Mouse (Mus musculus) midbrain, postnatal 0 days (tissue): ENCODE measurements around the gene H2-M10.6. TPM values are rescaled to one million over a fixed set of nuclear protein-coding genes. Genes with fewer than 3 reads are reported as not detected.
"Not testable (repeated sequence)": the region's sequence is repeated elsewhere in the genome, so short reads cannot be mapped to it uniquely, and the experiment has no call there.

Experiments
- ATAC-seq: fragments of 200-750 bp; cut with Nextera tagmentation; 2 replicates; pipeline ENCODE4 v1.8.0; 2017; ENCODE audit warnings: moderate number of reproducible peaks, mild to moderate bottlenecking, moderate TSS enrichment, moderate library complexity; ENCODE audit not compliant: low FRiP score
- DNase-seq: peaks from one replicate; pipeline ENCODE4 v3.0.0-alpha.2; 2015; ENCODE audit warnings: low spot score
- H3K27ac ChIP-seq: fragments of 300-500 bp; sonication (generic); 2 replicates; pipeline ENCODE4 v1.5.1; 2014; ENCODE audit warnings: low read depth, mild to moderate bottlenecking, low read length, mixed read lengths
- H3K27me3 ChIP-seq: fragments of 300-500 bp; sonication (generic); 2 replicates; pipeline ENCODE4 v1.6.1; 2014; ENCODE audit warnings: low read length, control low read depth, mixed read lengths; ENCODE audit not compliant: insufficient read depth
- H3K36me3 ChIP-seq: fragments of 300-500 bp; sonication (generic); 2 replicates; pipeline ENCODE4 v1.6.1; 2014; ENCODE audit warnings: low read length, control low read depth, mixed read lengths; ENCODE audit not compliant: insufficient read depth
- H3K4me1 ChIP-seq: fragments of 300-500 bp; sonication (generic); 2 replicates; pipeline ENCODE4 v1.6.1; 2014; ENCODE audit warnings: mild to moderate bottlenecking, control low read depth, antibody characterized with exemption, low read length, mixed read lengths; ENCODE audit not compliant: insufficient read depth
- H3K4me2 ChIP-seq: fragments of 300-500 bp; sonication (generic); 2 replicates; pipeline ENCODE4 v1.6.1; 2014; ENCODE audit warnings: low read depth, mild to moderate bottlenecking, low read length, mixed read lengths; ENCODE audit not compliant: poor library complexity, severe bottlenecking
- H3K4me3 ChIP-seq: fragments of 300-500 bp; sonication (generic); 2 replicates; pipeline ENCODE4 v1.5.1; 2014; ENCODE audit warnings: low read depth, mild to moderate bottlenecking, low read length, moderate library complexity
- H3K9ac ChIP-seq: fragments of 300-500 bp; sonication (generic); replicated peaks from 2 replicates; pipeline ENCODE4 v1.6.1; 2014; ENCODE audit warnings: mild to moderate bottlenecking, low read length, moderate library complexity, mixed read lengths; ENCODE audit not compliant: poor library complexity, severe bottlenecking
- H3K9me3 ChIP-seq: fragments of 300-500 bp; sonication (generic); 2 replicates; pipeline ENCODE4 v1.6.1; 2016; ENCODE audit warnings: low read length, control low read depth
- CTCF ChIP-seq: IDR thresholded peaks from 2 replicates; pipeline ENCODE4 v1.5.1; 2016; ENCODE audit warnings: antibody characterized with exemption, mild to moderate bottlenecking
- WGBS: fragments of 180-500 bp; shearing (Covaris S2); extraction: QIAGEN DNeasy Blood & Tissue Kit; methylation state at CpG from one replicate; pipeline ENCODE4 v1.1.7; 2014; 5-methylcytosine and 5-hydroxymethylcytosine counted together
- polyA plus RNA-seq: library from polyadenylated mRNA; unstranded; fragments of >200 nt; fragmentation: Nextera tagmentation; extraction: Ambion mirVana; gene quantifications from 2 replicates; pipeline ENCODE4 v1.2.1, GENCODE M21; 2015
- total RNA-seq: library from RNA; depleted of rRNA; stranded (reverse); fragments of >200 nt; gene quantifications from 2 replicates; pipeline ENCODE4 v1.2.3, GENCODE M21; 2014

Gene H2-M10.6
- total and polyA plus RNA-seq, 2 experiments from 2014 or later, result not detected

DNA sequence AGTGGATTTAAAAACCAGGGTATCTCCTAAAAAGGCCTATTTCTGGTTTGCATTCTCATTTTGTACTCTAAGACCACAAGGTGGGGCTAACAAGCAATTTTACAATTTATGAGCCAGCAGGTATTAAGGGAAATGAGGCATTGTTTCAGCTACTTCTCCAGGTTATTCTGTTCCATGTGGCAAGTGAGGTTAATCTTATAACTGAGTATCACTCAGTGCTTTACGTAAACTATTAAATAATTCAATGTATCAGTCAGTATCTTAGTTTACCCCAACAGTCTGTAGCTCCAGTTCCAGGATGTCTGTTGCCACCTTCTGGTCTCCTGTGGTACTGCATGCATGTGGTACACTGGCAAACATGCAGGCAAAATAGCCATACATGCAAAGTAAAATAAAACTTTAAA lies 25.5 kb upstream of the H2-M10.6 start:
- WGBS, result 40% methylated on average over 1 of the region's 1 CpGs
- ATAC-seq, result 0 out of 2 replicates have a peak, but pooled peaks have one; percentile 55
- H3K36me3 ChIP-seq, result not testable (repeated sequence)

DNA sequence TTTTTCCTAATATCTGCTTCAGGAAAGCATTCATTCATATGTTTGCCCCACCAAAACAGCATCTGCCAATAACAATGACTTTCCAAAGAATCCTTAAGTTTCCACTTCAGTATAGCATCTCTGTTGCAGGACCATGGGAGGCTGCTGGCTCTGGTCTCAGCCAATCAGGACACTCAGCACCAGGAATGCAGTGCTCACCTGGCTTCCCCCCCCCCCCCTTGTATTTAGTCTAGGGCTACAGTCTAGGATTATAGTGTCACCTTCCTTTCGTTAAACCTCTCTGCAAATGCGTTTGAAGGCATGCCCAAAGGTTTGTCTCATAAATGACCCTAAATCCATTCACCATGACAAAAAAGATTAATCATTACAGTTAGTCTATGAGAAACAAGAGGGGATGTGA lies 23.6 kb upstream of the H2-M10.6 start:
- ATAC-seq, result 0 out of 2 replicates have a peak, but pooled peaks have one; percentile 21
- TF ChIP-seq CTCF, result no peak
- H3K4me2 ChIP-seq, result no peak overlapping the region
- H3K9ac ChIP-seq, result no peak overlapping the region
- no peaks in the 10 kb centered on the region for H3K36me3 ChIP-seq
- H3K4me3 ChIP-seq, result no peak overlapping the region
- H3K4me1 ChIP-seq, result no peaks in the 10 kb centered on the region
- 66% methylated on average over 2 of the region's 2 CpGs for WGBS
- H3K27me3 ChIP-seq, result no peaks in the 10 kb centered on the region
- H3K27ac ChIP-seq, result no peak overlapping the region
- no peak for DNase-seq
- H3K9me3 ChIP-seq, result no peaks in the 10 kb centered on the region

More for the DNA sequence above, 25.5 kb upstream of the H2-M10.6 start:
- not testable (repeated sequence) for H3K27ac ChIP-seq, H3K27me3 ChIP-seq, H3K9me3 ChIP-seq, H3K9ac ChIP-seq, H3K4me1 ChIP-seq, H3K4me2 ChIP-seq, H3K4me3 ChIP-seq
- peak; percentile 15 for DNase-seq
- peak; percentile 78 for TF ChIP-seq CTCF

DNA sequence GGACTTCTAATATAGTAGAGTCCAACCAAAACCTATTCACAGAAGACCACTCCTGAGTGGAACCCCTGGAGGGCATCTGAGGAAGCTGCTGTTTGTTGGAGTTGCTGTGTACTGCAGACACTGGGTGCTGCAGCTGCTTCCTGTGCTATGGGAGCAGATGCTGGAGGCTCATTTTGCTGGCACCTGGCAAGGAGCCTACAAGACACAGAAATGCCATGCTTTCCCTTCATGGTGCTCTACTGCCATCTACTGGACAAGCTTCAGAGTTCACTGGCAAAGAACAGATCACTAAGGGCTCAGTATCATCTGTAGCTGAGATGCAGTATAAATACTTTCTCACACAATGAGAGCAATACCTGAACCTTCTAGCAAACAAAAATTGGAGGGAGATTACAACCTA lies 23.2 kb upstream of the H2-M10.6 start:
- H3K9me3 ChIP-seq, H3K4me3 ChIP-seq, H3K9ac ChIP-seq, H3K27ac ChIP-seq, H3K27me3 ChIP-seq, H3K4me1 ChIP-seq, H3K4me2 ChIP-seq, H3K36me3 ChIP-seq: not testable (repeated sequence)
- peak; percentile 94 for TF ChIP-seq CTCF
- DNase-seq (peak; percentile 94), ATAC-seq (peak; percentile 77)

DNA sequence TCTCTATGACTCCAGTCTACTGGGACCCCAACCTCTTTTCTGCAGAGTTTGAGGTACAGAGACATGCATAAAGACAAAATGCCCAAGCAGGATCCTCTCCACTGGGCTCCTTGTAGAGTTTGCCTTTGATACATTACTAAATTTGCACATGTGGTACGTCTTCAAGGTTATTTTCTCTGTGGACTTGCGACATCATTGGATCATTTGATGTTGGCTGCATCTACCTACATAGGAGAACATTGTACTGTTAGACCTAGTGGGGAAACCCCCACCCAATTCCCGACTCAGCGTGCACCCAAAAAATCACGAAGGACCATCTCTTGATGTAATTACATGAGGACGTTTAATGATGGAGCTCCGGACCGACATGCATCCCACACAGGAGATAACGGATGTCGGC lies 12.5 kb upstream of the H2-M10.6 start:
- TF ChIP-seq CTCF, result no peak
- DNase-seq (no peak), ATAC-seq (no peak)
- Histone ChIP-seq H3K4me2 (no peak overlapping the region), H3K4me3 (no peak overlapping the region), H3K36me3 (no peaks in the 10 kb centered on the region), H3K4me1 (no peaks in the 10 kb centered on the region), H3K9me3 (no peaks in the 10 kb centered on the region), H3K27me3 (no peaks in the 10 kb centered on the region), H3K27ac (no peak overlapping the region), H3K9ac (no peak overlapping the region)
- 92% methylated on average over 10 of the region's 10 CpGs for WGBS

DNA sequence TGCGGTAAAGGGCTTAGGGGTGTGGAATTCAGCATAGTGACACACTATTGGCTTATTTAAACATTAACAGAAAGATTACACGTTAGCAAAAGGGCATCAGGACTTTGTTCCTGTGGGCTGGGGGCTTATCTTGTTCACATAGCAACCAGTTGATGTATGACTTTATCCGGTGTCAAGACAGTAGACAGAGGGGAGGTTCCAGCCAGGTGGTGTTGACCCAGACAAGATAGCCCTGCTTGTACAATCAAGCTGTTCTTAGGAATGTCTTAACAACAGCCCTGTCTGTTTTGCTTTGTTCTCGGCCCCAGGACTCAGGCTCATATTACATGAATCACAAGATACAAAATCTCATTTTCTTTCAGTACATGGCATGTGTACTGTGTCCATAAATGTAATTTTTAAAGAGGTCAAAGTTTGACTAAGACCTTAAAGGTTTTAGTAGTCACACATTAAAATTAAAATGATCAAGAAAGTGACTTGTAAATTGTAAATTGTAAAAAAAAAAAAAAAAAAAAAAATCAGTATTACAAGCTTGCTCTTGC lies 12.0 kb upstream of the H2-M10.6 start:
- not testable (repeated sequence) for H3K36me3 ChIP-seq, H3K4me3 ChIP-seq, H3K27ac ChIP-seq, H3K27me3 ChIP-seq, H3K4me1 ChIP-seq, H3K9me3 ChIP-seq, H3K9ac ChIP-seq, H3K4me2 ChIP-seq, DNase-seq, ATAC-seq
- WGBS, result 77% methylated on average over 4 of the region's 4 CpGs

DNA sequence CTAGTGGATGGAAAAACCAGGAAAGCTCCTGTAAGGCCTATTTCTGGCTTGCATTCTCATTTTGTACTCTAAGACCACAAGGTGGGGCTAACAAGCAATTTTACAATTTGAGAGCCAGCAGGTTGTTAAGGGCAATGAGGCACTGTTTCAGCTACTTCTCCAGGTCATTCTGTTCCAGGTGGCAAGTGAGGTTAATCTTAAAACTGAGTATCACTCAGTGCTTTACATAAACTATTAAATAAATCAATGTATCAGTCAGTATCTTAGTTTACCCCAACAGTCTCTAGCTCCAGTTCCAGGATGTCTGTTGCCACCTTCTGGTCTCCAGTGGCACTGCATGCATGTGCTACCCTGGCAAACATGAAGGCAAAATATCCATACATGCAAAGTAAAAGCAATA lies 12.0 kb downstream of the H2-M10.6 start:
- ATAC-seq (no peak), DNase-seq (peak; percentile 58)
- Histone ChIP-seq H3K4me2 (no peak overlapping the region), H3K27ac (no peak overlapping the region), H3K4me3 (no peak overlapping the region), H3K4me1 (no peaks in the 10 kb centered on the region), H3K36me3 (no peaks in the 10 kb centered on the region), H3K9ac (no peak overlapping the region), H3K9me3 (no peaks in the 10 kb centered on the region), H3K27me3 (no peaks in the 10 kb centered on the region)
- peak; percentile 81 for TF ChIP-seq CTCF
